13 mouse cellular contexts compared by ENCODE assay signal in the genomic region with DNA sequence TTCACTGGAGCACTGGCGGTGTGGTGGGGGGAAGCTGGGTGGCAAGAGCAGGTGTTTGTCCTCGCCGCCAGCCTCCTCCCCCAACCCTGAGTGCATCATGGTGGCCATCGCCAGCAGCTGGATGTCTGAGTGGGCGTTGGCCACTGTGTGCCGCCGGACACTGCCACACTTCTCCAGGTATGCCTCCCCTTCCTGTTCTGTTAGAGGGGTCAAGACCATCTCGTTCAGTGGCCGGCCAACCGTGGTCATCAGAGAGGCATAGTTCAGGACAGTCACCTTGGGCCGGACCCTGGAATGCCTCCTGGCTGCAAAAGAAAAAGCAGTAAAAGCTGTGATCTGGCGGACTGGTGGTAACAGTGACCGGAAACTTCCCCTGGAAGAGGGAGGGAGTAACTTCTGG.
"Had no signal": no experiment of that assay in that cellular context is flagged by ENCODE, and none has a peak within 500 bp of the region (broad histone marks: within the 10 kb centered on the region; RNA-seq: fewer than 3 reads in every experiment).

No protein-coding gene starts in this region.

- H3K4me3 ChIP-seq: left cerebral cortex, adult 2 months; liver, embryonic 13.5 days; megakaryocyte, embryonic 14.5 days had no signal

- H3K9ac ChIP-seq: liver, embryonic 13.5 days had no signal

- ATAC-seq: lung, postnatal 0 days had no signal

- H3K4me2 ChIP-seq: liver, embryonic 13.5 days had no signal

- H3K36me3 ChIP-seq: liver, embryonic 13.5 days had no signal

- H3K9me3 ChIP-seq: liver, embryonic 13.5 days; megakaryocyte, embryonic 14.5 days had no signal

- DNase-seq: kidney, adult 11 months; kidney, adult 9 months; kidney, postnatal 36 days; layer of hippocampus, postnatal 36 days; liver, embryonic 13.5 days; lung, adult 2 months; lung, postnatal 36 days; midbrain, embryonic 14.5 days; thymus, adult 18-20 months; thymus, postnatal 36 days had no signal

- H3K27me3 ChIP-seq: liver, embryonic 13.5 days; megakaryocyte, embryonic 14.5 days had no signal

- H3K27ac ChIP-seq: left cerebral cortex, adult 2 months; liver, embryonic 13.5 days had no signal

- H3K4me1 ChIP-seq: liver, embryonic 13.5 days had no signal
